Comparison of ENCODE assay signal across 8 mouse cellular contexts in the genomic region with DNA sequence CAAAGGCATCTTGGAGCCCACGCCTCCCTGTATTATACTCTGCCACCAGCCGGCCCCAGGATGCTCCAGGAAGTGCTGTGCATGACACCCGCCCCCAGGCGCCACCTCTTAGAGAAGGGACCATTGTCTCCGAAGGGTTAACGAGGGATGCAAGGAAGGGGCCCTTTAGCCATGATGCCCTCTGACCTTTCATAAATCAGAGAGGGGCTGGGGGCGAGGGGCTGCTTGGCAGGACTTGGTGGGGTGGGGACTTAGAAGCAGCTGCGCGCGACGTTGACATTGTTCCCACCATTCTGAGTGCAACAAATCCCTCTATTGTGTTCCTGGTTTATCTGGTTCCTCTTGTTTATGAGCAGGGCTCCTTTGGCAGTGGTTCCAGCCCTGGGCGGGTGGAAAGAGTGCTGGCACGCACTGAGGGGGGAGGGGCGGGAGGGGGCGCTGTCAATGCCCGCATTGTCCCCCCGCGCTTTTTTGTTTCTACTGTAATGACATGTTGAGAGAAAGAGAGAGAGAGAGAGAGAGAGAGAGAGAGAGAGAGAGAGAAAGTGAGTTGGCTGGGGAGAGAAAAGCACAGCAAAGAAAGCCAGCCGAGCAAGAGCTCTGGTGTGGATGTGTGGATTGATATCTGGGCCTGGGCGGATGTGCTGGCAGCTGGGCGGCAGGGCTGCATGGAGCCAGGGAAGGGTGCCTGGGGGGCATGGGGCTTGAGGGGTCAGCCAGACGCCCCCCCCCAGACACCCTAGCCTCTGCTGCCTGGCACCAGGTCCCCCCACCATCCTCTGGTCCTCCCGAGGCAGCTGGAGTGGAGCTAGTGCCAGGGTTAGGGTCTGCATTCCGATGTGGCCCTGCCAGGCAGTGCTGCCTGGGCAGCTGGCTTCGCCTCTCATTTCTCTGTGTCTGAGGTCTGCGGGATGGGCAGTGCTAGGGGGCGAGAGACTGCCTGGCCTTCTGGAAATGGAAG. TPM values are rescaled to one million over a fixed set of nuclear protein-coding genes. Genes with fewer than 3 reads are reported as not detected.
DNase-seq lines count a peak whose midpoint lies in the region; ATAC-seq lines count a peak whose summit lies in the region.

No protein-coding gene starts in this region.

- peak overlapping the region; percentile 89 for H3K27ac ChIP-seq in hindbrain, embryonic 11.5 days (ENCODE audit: low read depth, low read length)
- H3K27ac ChIP-seq in limb, embryonic 13.5 days: peak overlapping the region; percentile 80
- peak overlapping the region; percentile 90 for H3K27ac ChIP-seq in neural tube, embryonic 14.5 days (ENCODE audit: low read depth, low read length)

- H3K4me2 ChIP-seq in hindbrain, embryonic 11.5 days (replicated peaks; ENCODE audit: low read depth, low read length): peak overlapping the region; percentile 28
- H3K4me2 ChIP-seq in limb, embryonic 13.5 days (replicated peaks): peak overlapping the region; percentile 21
- peak overlapping the region; percentile 31; the same call in 1 of the 2 replicates for H3K4me2 ChIP-seq in neural tube, embryonic 14.5 days (ENCODE audit: low read depth, low read length)

- H3K36me3 ChIP-seq in hindbrain, embryonic 11.5 days (ENCODE audit: control insufficient read depth, insufficient read depth, low read length): no peaks in the 10 kb centered on the region
- H3K36me3 ChIP-seq in limb, embryonic 13.5 days: no peaks in the 10 kb centered on the region
- no peaks in the 10 kb centered on the region for H3K36me3 ChIP-seq in neural tube, embryonic 14.5 days (ENCODE audit: control insufficient read depth, insufficient read depth, low read length)

- no peaks in the 10 kb centered on the region for H3K9me3 ChIP-seq in hindbrain, embryonic 11.5 days (ENCODE audit: control insufficient read depth, low read length)
- no peaks in the 10 kb centered on the region for H3K9me3 ChIP-seq in limb, embryonic 13.5 days
- H3K9me3 ChIP-seq in neural tube, embryonic 14.5 days (ENCODE audit: control insufficient read depth, low read length): no peaks in the 10 kb centered on the region

- 27% methylated on average over 26 of the region's 27 CpGs for WGBS in hindbrain, embryonic 11.5 days
- WGBS in limb, embryonic 13.5 days: 43% methylated on average over 27 of the region's 27 CpGs
- WGBS in neural tube, embryonic 14.5 days: 11% methylated on average over 27 of the region's 27 CpGs

- no peak overlapping the region for H3K4me3 ChIP-seq in hindbrain, embryonic 11.5 days (ENCODE audit: low read depth, low read length)
- no peak overlapping the region for H3K4me3 ChIP-seq in limb, embryonic 13.5 days
- no peak overlapping the region for H3K4me3 ChIP-seq in neural tube, embryonic 14.5 days (ENCODE audit: low read depth, low read length)

- peaks cover 7% of the 10 kb centered on the region for H3K4me1 ChIP-seq in hindbrain, embryonic 11.5 days (replicated peaks; ENCODE audit: control insufficient read depth, insufficient read depth, low read length)
- H3K4me1 ChIP-seq in limb, embryonic 13.5 days: peaks cover 18% of the 10 kb centered on the region
- H3K4me1 ChIP-seq in neural tube, embryonic 14.5 days (ENCODE audit: control insufficient read depth, insufficient read depth, low read length): no peaks in the 10 kb centered on the region; the same call in 1 of the 2 replicates

- H3K9ac ChIP-seq in hindbrain, embryonic 11.5 days (ENCODE audit: low read depth, low read length): peak overlapping the region; percentile 49
- H3K9ac ChIP-seq in limb, embryonic 13.5 days: peak overlapping the region; percentile 55
- peak overlapping the region; percentile 32; the same call in 1 of the 2 replicates for H3K9ac ChIP-seq in neural tube, embryonic 14.5 days (replicated peaks; ENCODE audit: low read depth, low read length)

- ATAC-seq in erythroblast, adult 5-6 weeks (replicated peaks; ENCODE audit: low FRiP score, poor library complexity, severe bottlenecking): 0 out of 2 replicates have a peak, but pooled peaks have one; percentile 16
- peak; percentile 79 for ATAC-seq in hindbrain, embryonic 11.5 days (ENCODE audit: low FRiP score)
- ATAC-seq in limb, embryonic 13.5 days (ENCODE audit: low FRiP score, low read depth): peak; percentile 48
- ATAC-seq in neural tube, embryonic 14.5 days (ENCODE audit: low read depth): peak; percentile 84

- peak; percentile 15 for DNase-seq in ovary, postnatal 10 days (ENCODE audit: low spot score)
- DNase-seq in ovary, adult 18-20 months (ENCODE audit: low spot score): no peak
- peak; percentile 58 for DNase-seq in hindbrain, embryonic 11.5 days (ENCODE audit: low spot score)
- no peak for DNase-seq in thymus, postnatal 0 days (ENCODE audit: low spot score)
- no peak for DNase-seq in kidney, adult 9 months

- H3K27me3 ChIP-seq in hindbrain, embryonic 11.5 days (ENCODE audit: control insufficient read depth, insufficient read depth, low read length): no peaks in the 10 kb centered on the region
- H3K27me3 ChIP-seq in limb, embryonic 13.5 days: no peaks in the 10 kb centered on the region
- H3K27me3 ChIP-seq in neural tube, embryonic 14.5 days (ENCODE audit: control insufficient read depth, insufficient read depth, low read length): no peaks in the 10 kb centered on the region

RNA-seq across cellular contexts. Expression of gene Sox10, which starts 28.1 kb away (rescaled TPM):
- total RNA-seq in erythroblast, adult 5-6 weeks (2015; ENCODE audit: low replicate concordance): not detected in 2 replicates
- not detected in 2 replicates for total RNA-seq in erythroblast, adult 5-6 weeks (2017; ENCODE audit: low replicate concordance)
- polyA plus RNA-seq in hindbrain, embryonic 11.5 days (2014; fragmentation: Nextera tagmentation; extraction: Ambion mirVana): 11.4 and 16.8 TPM in 2 replicates
- 5.9 and 6.3 TPM in 2 replicates for polyA plus RNA-seq in limb, embryonic 13.5 days (2015; fragmentation: Nextera tagmentation; extraction: Ambion mirVana)
- polyA plus RNA-seq in neural tube, embryonic 14.5 days (2014; fragmentation: Nextera tagmentation; extraction: Ambion mirVana): 7.7 and 14.5 TPM in 2 replicates
- polyA plus RNA-seq in thymus, postnatal 0 days (2015; fragmentation: Nextera tagmentation; extraction: Ambion mirVana): 0.08 and 0.26 TPM in 2 replicates

RNA-seq across cellular contexts. Expression of gene Pick1, which starts 35.8 kb away (rescaled TPM):
- 1.3 TPM in 1 of 2 replicates, not detected in the other for total RNA-seq in erythroblast, adult 5-6 weeks (2015; ENCODE audit: low replicate concordance)
- total RNA-seq in erythroblast, adult 5-6 weeks (2017; ENCODE audit: low replicate concordance): 1.3 and 4.9 TPM in 2 replicates
- 23.5 and 28.0 TPM in 2 replicates for polyA plus RNA-seq in hindbrain, embryonic 11.5 days (2014; fragmentation: Nextera tagmentation; extraction: Ambion mirVana)
- 52.7 and 57.4 TPM in 2 replicates for polyA plus RNA-seq in limb, embryonic 13.5 days (2015; fragmentation: Nextera tagmentation; extraction: Ambion mirVana)
- polyA plus RNA-seq in neural tube, embryonic 14.5 days (2014; fragmentation: Nextera tagmentation; extraction: Ambion mirVana): 47.3 and 58.8 TPM in 2 replicates
- 18.2 and 21.9 TPM in 2 replicates for polyA plus RNA-seq in thymus, postnatal 0 days (2015; fragmentation: Nextera tagmentation; extraction: Ambion mirVana)

RNA-seq across cellular contexts. Expression of gene Gm49486, which starts 36.0 kb away (rescaled TPM):
- not detected in 2 replicates for total RNA-seq in erythroblast, adult 5-6 weeks (2015; ENCODE audit: low replicate concordance)
- not detected in 2 replicates for total RNA-seq in erythroblast, adult 5-6 weeks (2017; ENCODE audit: low replicate concordance)
- 0.35 and 0.68 TPM in 2 replicates for polyA plus RNA-seq in hindbrain, embryonic 11.5 days (2014; fragmentation: Nextera tagmentation; extraction: Ambion mirVana)
- polyA plus RNA-seq in limb, embryonic 13.5 days (2015; fragmentation: Nextera tagmentation; extraction: Ambion mirVana): 1.3 and 1.4 TPM in 2 replicates
- polyA plus RNA-seq in neural tube, embryonic 14.5 days (2014; fragmentation: Nextera tagmentation; extraction: Ambion mirVana): 1.3 and 1.5 TPM in 2 replicates
- 0.07 and 0.35 TPM in 2 replicates for polyA plus RNA-seq in thymus, postnatal 0 days (2015; fragmentation: Nextera tagmentation; extraction: Ambion mirVana)

RNA-seq across cellular contexts. Expression of gene 1700088E04Rik, which starts 52.1 kb away (rescaled TPM):
- not detected in 2 replicates for total RNA-seq in erythroblast, adult 5-6 weeks (2015; ENCODE audit: low replicate concordance)
- not detected in 2 replicates for total RNA-seq in erythroblast, adult 5-6 weeks (2017; ENCODE audit: low replicate concordance)
- 13.5 and 15.0 TPM in 2 replicates for polyA plus RNA-seq in hindbrain, embryonic 11.5 days (2014; fragmentation: Nextera tagmentation; extraction: Ambion mirVana)
- polyA plus RNA-seq in limb, embryonic 13.5 days (2015; fragmentation: Nextera tagmentation; extraction: Ambion mirVana): 5.6 and 7.5 TPM in 2 replicates
- 13.3 and 18.0 TPM in 2 replicates for polyA plus RNA-seq in neural tube, embryonic 14.5 days (2014; fragmentation: Nextera tagmentation; extraction: Ambion mirVana)
- polyA plus RNA-seq in thymus, postnatal 0 days (2015; fragmentation: Nextera tagmentation; extraction: Ambion mirVana): 2.4 and 4.0 TPM in 2 replicates

RNA-seq across cellular contexts. Expression of gene Polr2f, which starts 52.4 kb away (rescaled TPM):
- total RNA-seq in erythroblast, adult 5-6 weeks (2015; ENCODE audit: low replicate concordance): 16.1 and 20.7 TPM in 2 replicates
- 10.8 and 13.9 TPM in 2 replicates for total RNA-seq in erythroblast, adult 5-6 weeks (2017; ENCODE audit: low replicate concordance)
- polyA plus RNA-seq in hindbrain, embryonic 11.5 days (2014; fragmentation: Nextera tagmentation; extraction: Ambion mirVana): 336 and 363 TPM in 2 replicates
- polyA plus RNA-seq in limb, embryonic 13.5 days (2015; fragmentation: Nextera tagmentation; extraction: Ambion mirVana): 293 and 294 TPM in 2 replicates
- 276 and 304 TPM in 2 replicates for polyA plus RNA-seq in neural tube, embryonic 14.5 days (2014; fragmentation: Nextera tagmentation; extraction: Ambion mirVana)
- 284 and 300 TPM in 2 replicates for polyA plus RNA-seq in thymus, postnatal 0 days (2015; fragmentation: Nextera tagmentation; extraction: Ambion mirVana)

Comparison
In these comparisons a context has a peak if more than half of its experiments do, and no peak if none do; other contexts are left out.
1. DNase-seq: peak in ovary, postnatal 10 days (single experiment) and hindbrain, embryonic 11.5 days (single experiment); none in ovary, adult 18-20 months (single experiment), thymus, postnatal 0 days (single experiment) and kidney, adult 9 months (single experiment).
2. ATAC-seq: peak in every context shown above with its lines; median percentile 84 in neural tube, embryonic 14.5 days; 79 in hindbrain, embryonic 11.5 days; 48 in limb, embryonic 13.5 days; 16 in erythroblast, adult 5-6 weeks.
3. Peak in every context shown above with its lines, with median percentiles within 50 percentile points of each other: H3K27ac ChIP-seq, H3K4me2 ChIP-seq and H3K9ac ChIP-seq.